Mouse (Mus musculus) adrenal gland, adult 8-10 months (tissue): ENCODE results near the gene Ndn. TPM values are rescaled to one million over a fixed set of nuclear protein-coding genes. Genes with fewer than 3 reads are reported as not detected.

Source experiments
- DNase-seq: peaks from one replicate; pipeline ENCODE4 v3.0.0; 2022
- total RNA-seq, 4 experiments: library from RNA; stranded (reverse); gene quantifications; 2 replicates each; pipeline ENCODE4 v1.2.4; 2022

Gene Ndn
- total RNA-seq: 10 to 100 TPM; 77.2 to 92.4 (median 89.0) TPM

- DNase-seq: no peak
Observed at GRCm38 (mm10) chr7:62346269-62346668, at the start of gene Ndn. TSS of gene Ndn (plus strand) at chr7:62346569.

- no peak for DNase-seq
Observed at GRCm38 (mm10) chr7:62302451-62302850, 43.9 kb upstream of the Ndn start.

- DNase-seq: no peak
Observed at GRCm38 (mm10) chr7:62306896-62307614, 39.3 kb upstream of the Ndn start.

- DNase-seq: no peak
Observed at GRCm38 (mm10) chr7:62316793-62317192, 29.6 kb upstream of the Ndn start.

GRCm38 (mm10) chr7:62345411-62345810, 958 bp upstream of the Ndn start:
- no peak for DNase-seq

GRCm38 (mm10) chr7:62348106-62348803, 1.9 kb downstream of the Ndn start:
- DNase-seq: peak; percentile 61

- DNase-seq: no peak
Observed at GRCm38 (mm10) chr7:62348804-62349190, 2.4 kb downstream of the Ndn start.

GRCm38 (mm10) chr7:62351266-62351665, 4.9 kb downstream of the Ndn start:
- DNase-seq: no peak

- DNase-seq: no peak
Observed at GRCm38 (mm10) chr7:62365039-62365636, 18.8 kb downstream of the Ndn start.

- DNase-seq: no peak
Observed at GRCm38 (mm10) chr7:62366730-62367129, 20.4 kb downstream of the Ndn start.

- no peak for DNase-seq
Observed at GRCm38 (mm10) chr7:62375658-62376057, 29.3 kb downstream of the Ndn start.

- no peak for DNase-seq
Observed at GRCm38 (mm10) chr7:62376510-62377304, 30.3 kb downstream of the Ndn start, which contains the start of gene Magel2. TSS of gene Magel2 (plus strand) at chr7:62377010.

GRCm38 (mm10) chr7:62377313-62377712, 30.9 kb downstream of the Ndn start:
- no peak for DNase-seq

- DNase-seq: no peak
Observed at GRCm38 (mm10) chr7:62378529-62378928, 32.2 kb downstream of the Ndn start.

- no peak for DNase-seq
Observed at GRCm38 (mm10) chr7:62382391-62382790, 36.0 kb downstream of the Ndn start.

- no peak for DNase-seq
Observed at GRCm38 (mm10) chr7:62388291-62388690, 41.9 kb downstream of the Ndn start.

- DNase-seq: no peak
Observed at GRCm38 (mm10) chr7:62392202-62392601, 45.8 kb downstream of the Ndn start.

Other genes starting within 250 kb of the Ndn start
- gene Magel2, start 30.4 kb downstream of the Ndn start, total RNA-seq: 1 to 10 TPM; 1.7 to 2.0 (median 1.8) TPM
- gene Mkrn3, start 73.6 kb downstream of the Ndn start, total RNA-seq: 1 to 10 TPM; 1.3 to 2.6 (median 1.8) TPM
- 1 to 10 TPM; 1.1 to 2.0 (median 1.6) TPM for gene Peg12, start 117.9 kb downstream of the Ndn start, total RNA-seq